Comparison of ENCODE assay signal across 29 mouse cellular contexts in genomic region chr9:9243834-9244233, GRCm38 (mm10). TPM values are rescaled to one million over a fixed set of nuclear protein-coding genes. Genes with fewer than 3 reads are reported as not detected.
"Had no signal": no experiment of that assay in that cellular context is flagged by ENCODE, and none has a peak within 500 bp of the region (broad histone marks: within the 10 kb centered on the region; RNA-seq: fewer than 3 reads in every experiment).

No protein-coding gene starts in this region.

- H3K27ac ChIP-seq: embryonic facial prominence, embryonic 10.5 days; embryonic facial prominence, embryonic 12.5 days; embryonic facial prominence, embryonic 13.5 days; embryonic facial prominence, embryonic 15.5 days; forebrain, embryonic 10.5 days; forebrain, embryonic 12.5 days; forebrain, embryonic 13.5 days; forebrain, embryonic 15.5 days; gastrocnemius, adult 2 months; heart, adult 2 months had no signal

- H3K9me3 ChIP-seq: embryonic facial prominence, embryonic 10.5 days; embryonic facial prominence, embryonic 12.5 days; embryonic facial prominence, embryonic 13.5 days; embryonic facial prominence, embryonic 15.5 days; forebrain, embryonic 10.5 days; forebrain, embryonic 12.5 days; forebrain, embryonic 13.5 days; forebrain, embryonic 15.5 days had no signal

- ATAC-seq: forebrain, embryonic 13.5 days; forebrain, embryonic 14.5 days; forebrain, embryonic 15.5 days; forebrain, postnatal 0 days had no signal

- H3K4me2 ChIP-seq: embryonic facial prominence, embryonic 12.5 days; embryonic facial prominence, embryonic 13.5 days; embryonic facial prominence, embryonic 15.5 days; forebrain, embryonic 12.5 days; forebrain, embryonic 13.5 days; forebrain, embryonic 15.5 days had no signal

- H3K4me1 ChIP-seq: embryonic facial prominence, embryonic 13.5 days; embryonic facial prominence, embryonic 15.5 days; forebrain, embryonic 12.5 days; forebrain, embryonic 15.5 days had no signal

- H3K4me3 ChIP-seq: embryonic facial prominence, embryonic 10.5 days; embryonic facial prominence, embryonic 12.5 days; embryonic facial prominence, embryonic 13.5 days; embryonic facial prominence, embryonic 15.5 days; erythroblast, embryonic 14.5 days; forebrain, embryonic 10.5 days; forebrain, embryonic 12.5 days; forebrain, embryonic 13.5 days; forebrain, embryonic 15.5 days; gastrocnemius, adult 2 months; heart, adult 2 months had no signal

- DNase-seq: cerebellum, adult 2 months; cerebellum, adult 8-10 months; cerebellum, adult 9-10 months; cerebellum, adult 9-11 months; cerebellum, postnatal 10 days; cerebellum, postnatal 14 days; cerebellum, postnatal 25 days; cerebellum, postnatal 36 days; embryo, embryonic 11 days; forebrain, postnatal 0 days; gastrocnemius, adult 2 months; gastrocnemius, postnatal 10 days; gastrocnemius, postnatal 14 days; gastrocnemius, postnatal 25 days; gastrocnemius, postnatal 36 days; heart, adult 11 months; heart, adult 18-20 months; heart, adult 2 months had no signal

- H3K27me3 ChIP-seq: embryonic facial prominence, embryonic 12.5 days; embryonic facial prominence, embryonic 13.5 days; embryonic facial prominence, embryonic 15.5 days; forebrain, embryonic 12.5 days; forebrain, embryonic 13.5 days; forebrain, embryonic 15.5 days had no signal

- H3K9ac ChIP-seq: embryonic facial prominence, embryonic 12.5 days; embryonic facial prominence, embryonic 13.5 days; embryonic facial prominence, embryonic 15.5 days; forebrain, embryonic 12.5 days; forebrain, embryonic 13.5 days; forebrain, embryonic 15.5 days; forebrain, postnatal 0 days had no signal

- H3K36me3 ChIP-seq: embryonic facial prominence, embryonic 10.5 days; embryonic facial prominence, embryonic 12.5 days; embryonic facial prominence, embryonic 13.5 days; embryonic facial prominence, embryonic 15.5 days; forebrain, embryonic 10.5 days; forebrain, embryonic 12.5 days; forebrain, embryonic 15.5 days had no signal

RNA-seq across cellular contexts. Expression of gene Arhgap42, which starts 4.9 kb away (rescaled TPM):
- total RNA-seq: granulocyte monocyte progenitor cell, adult 5-6 weeks had no signal
